Mouse (Mus musculus) 3T3-L1 (cell line): Measurements from ENCODE around the gene Srp54c.
"Not testable (repeated sequence)": the region's sequence is repeated elsewhere in the genome, so short reads cannot be mapped to it uniquely, and the experiment has no call there.

Experiments used
- DNase-seq: peaks from one replicate; pipeline ENCODE4 v3.0.0-alpha.2; 2015; ENCODE audit warnings: low read depth, low spot score

The Srp54c gene

DNA sequence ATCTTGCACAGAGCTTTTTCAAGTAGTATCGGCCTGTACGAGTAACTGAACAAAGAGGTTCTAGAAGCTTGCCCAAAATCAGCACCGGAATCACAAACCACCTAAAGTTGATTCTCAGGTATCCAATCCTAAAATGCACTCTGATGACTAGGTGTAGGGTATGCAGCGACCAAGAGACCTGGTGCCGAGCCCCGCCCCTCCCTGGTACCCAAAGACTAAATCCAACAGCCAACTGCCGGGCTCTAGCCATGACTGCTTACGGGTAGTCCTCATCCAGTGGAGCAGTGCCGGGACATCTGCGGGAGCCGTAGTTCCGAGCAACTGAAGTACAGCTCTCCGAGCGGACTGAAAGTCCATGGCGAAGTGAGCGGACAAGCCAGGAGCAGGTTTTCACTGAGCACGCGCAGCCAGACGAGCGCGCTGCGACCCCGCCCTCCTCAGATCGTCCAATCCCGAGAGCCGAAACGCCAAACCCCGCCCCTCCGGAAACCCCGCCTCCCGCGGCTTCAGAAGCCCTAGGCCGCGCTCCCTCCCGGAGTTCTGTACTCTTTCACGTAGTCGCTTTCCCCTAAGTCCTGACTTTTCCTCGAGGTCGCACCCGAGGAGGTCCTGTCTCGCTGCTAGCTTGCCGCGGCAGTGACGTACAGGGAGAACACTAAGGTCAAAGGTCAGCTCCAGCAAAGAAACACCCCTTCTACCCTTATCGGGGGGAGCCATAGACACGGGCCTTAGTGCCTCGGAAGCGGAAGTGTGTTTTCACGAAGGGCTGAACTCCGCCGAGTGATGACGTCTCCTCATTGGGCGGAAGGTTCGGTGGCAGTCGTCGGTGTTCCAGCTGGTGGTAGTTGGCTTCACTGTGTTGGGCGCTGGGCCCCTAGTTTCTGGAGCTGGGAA is at the start of gene Srp54c:
Srp54c (plus strand) TSS at position 543 of the 894 bp plus-strand sequence.
- not testable (repeated sequence) for DNase-seq

DNA sequence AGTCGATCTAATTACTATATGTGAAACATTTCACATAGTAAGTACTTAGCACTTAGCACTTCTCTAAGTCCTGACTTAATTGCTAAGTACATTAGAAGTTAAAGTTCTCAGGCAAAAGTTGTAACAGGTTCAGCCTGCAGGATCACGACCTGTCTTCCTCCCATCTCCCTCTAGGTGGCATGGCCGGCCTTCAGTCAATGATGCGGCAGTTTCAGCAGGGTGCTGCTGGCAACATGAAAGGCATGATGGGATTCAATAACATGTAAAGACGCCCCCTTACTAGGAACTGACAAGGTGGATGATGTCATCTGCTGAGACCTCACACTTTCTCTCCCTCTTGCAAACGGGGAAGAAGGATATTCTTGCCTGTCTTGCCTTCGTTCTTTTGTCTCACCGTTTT is 42.3 kb upstream of the Srp54c start:
- not testable (repeated sequence) for DNase-seq

DNA sequence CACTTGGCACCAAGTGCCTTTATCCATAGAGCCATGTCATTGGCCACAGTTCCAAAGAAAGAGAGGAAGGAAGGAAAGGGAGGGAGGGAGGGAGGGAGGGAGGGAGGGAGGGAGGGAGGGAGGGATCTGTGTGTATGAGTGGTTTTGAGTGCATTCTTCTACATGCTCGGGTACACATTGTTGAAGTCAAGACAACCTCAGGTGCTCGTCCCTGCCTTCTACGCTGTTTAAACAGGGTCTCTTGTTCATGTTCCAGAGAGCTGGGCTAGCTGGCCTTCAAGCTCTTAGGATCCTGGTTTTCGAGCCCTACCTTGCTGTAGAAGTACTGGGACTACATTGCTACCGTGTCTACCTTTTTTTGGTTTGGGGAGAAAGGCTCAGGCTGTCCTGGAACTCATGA is 40.8 kb upstream of the Srp54c start:
- not testable (repeated sequence) for DNase-seq

DNA sequence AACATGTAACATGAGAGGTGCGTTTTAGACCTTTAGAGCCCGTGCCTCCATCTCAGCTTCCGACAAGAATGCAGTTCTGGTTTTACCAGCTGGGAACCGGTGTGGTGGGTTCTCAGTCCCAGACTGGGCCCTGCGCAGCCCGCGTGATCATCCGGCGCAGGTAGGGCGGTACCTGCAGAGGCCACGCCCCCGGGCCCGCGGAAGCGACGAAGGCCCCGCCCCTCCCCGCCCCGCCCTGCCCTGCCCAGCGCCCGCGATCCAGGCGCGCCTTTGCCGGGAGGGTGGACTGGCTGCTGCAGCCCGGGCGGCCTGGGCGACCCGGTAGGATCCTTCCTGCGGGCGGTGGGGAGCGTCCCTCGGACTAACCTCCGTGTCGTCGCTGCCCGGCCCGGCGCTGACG is 30.7 kb upstream of the Srp54c start, which contains the start of gene 1700047I17Rik2:
1700047I17Rik2 (plus strand) TSS at position 287 of the 400 bp plus-strand sequence.
- DNase-seq, result not testable (repeated sequence)

DNA sequence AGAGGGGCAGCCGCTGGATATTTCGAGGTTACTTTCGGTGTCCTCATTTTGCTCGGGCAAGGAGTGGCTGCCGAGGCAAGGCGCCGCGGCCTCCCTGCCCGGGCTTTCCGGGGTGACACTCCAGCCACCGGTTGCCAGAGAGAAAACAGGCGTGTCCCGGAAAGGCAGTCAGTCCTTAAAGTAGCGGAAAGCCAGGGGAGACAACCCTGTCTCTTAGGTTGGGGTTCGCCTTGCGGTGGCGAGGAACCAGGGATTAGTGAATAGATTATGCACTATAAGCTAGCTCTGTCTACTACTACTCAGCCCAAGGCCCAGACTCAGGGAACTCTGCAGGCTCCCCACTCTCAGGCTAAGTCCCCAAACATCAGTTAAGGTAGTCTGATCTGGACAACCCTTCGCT is 30.2 kb upstream of the Srp54c start:
- DNase-seq, result not testable (repeated sequence)

DNA sequence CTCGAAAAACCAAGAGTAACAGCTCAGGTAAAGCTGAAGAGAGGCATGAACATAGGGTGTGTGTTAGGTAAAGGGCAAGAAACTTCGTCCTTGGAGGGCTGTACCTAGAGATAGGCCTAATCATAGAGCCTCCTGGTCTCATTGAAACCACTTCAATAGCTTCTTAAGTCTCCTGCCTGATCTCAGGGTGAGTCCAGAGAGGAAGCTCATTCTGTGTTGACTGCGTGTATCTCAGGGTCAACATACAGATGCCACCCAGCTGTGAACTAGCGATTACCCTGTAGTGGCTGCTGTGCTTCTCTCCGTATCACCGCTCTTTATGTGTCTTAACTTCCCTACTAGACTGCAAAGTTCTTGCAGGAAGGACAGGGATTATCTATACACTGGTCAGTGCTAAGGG is 17.0 kb upstream of the Srp54c start:
- DNase-seq, result not testable (repeated sequence)

DNA sequence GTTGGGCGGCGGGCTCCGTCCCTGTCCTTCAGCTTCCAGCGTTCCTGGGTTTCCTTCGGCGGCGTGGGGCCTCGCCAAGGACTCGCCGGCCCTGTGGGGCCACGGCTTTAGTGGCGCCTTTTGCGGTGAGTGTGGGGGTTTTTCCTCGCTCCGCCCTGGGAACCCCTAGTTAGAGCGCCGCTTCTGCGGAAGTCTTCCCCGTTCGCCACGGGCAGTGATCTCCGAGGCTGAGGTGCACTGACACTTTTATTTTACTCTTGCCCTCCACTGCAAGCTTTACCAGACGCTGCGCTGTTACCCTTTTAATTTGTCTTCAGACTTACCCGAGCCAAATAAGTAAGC is 523 bp downstream of the Srp54c start:
- DNase-seq, result not testable (repeated sequence)

DNA sequence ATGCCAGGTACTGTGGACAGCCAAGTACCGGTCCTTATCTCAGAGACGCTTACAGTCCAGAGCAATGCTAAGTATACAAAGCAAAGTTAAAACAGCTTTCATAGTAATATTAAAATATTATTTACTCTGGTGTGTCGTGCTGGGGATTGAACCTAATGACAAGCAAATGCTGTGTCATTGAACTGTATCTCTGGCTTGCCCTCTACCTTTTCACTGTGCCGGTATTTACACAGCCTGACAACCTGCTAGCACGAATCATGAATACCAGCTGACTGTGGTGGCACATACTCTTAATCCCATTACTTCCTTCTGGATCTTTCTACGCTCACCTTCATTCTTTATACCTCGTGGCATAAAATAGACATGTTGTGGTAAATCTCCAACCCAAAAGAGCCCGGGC is 12.3 kb downstream of the Srp54c start:
- DNase-seq, result not testable (repeated sequence)

DNA sequence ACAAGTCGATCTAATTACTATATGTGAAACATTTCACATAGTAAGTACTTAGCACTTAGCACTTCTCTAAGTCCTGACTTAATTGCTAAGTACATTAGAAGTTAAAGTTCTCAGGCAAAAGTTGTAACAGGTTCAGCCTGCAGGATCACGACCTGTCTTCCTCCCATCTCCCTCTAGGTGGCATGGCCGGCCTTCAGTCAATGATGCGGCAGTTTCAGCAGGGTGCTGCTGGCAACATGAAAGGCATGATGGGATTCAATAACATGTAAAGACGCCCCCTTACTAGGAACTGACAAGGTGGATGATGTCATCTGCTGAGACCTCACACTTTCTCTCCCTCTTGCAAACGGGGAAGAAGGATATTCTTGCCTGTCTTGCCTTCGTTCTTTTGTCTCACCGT is 32.0 kb downstream of the Srp54c start:
- DNase-seq, result not testable (repeated sequence)

DNA sequence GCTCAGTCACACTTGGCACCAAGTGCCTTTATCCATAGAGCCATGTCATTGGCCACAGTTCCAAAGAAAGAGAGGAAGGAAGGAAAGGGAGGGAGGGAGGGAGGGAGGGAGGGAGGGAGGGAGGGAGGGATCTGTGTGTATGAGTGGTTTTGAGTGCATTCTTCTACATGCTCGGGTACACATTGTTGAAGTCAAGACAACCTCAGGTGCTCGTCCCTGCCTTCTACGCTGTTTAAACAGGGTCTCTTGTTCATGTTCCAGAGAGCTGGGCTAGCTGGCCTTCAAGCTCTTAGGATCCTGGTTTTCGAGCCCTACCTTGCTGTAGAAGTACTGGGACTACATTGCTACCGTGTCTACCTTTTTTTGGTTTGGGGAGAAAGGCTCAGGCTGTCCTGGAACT is 33.4 kb downstream of the Srp54c start:
- DNase-seq, result not testable (repeated sequence)

DNA sequence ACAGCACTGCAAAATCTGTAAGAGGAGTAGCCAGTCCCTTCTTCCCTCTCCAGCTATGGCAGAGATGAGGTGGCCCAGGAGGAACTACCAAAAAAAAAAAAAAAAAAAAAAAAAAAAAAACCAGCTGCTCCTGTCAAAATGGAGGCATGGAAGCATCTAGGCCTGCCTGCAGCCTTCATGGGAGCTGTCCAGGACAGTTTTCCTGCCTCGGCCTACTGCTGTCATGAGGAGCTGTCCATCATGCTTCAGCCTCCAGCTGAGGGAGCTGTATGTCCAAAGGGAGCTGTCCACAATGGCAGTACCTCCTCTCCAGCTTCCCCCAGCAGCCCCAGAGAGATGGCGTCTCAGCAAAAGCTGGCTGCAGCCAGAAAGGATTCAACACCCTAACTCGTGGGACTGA is 42.3 kb downstream of the Srp54c start:
- peak; percentile 59 for DNase-seq

DNA sequence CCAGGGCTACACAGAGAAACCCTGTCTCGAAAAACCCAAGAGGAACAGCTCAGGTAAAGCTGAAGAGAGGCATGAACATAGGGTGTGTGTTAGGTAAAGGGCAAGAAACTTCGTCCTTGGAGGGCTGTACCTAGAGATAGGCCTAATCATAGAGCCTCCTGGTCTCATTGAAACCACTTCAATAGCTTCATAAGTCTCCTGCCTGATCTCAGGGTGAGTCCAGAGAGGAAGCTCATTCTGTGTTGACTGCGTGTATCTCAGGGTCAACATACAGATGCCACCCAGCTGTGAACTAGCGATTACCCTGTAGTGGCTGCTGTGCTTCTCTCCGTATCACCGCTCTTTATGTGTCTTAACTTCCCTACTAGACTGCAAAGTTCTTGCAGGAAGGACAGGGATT is 47.6 kb downstream of the Srp54c start:
- not testable (repeated sequence) for DNase-seq

DNA sequence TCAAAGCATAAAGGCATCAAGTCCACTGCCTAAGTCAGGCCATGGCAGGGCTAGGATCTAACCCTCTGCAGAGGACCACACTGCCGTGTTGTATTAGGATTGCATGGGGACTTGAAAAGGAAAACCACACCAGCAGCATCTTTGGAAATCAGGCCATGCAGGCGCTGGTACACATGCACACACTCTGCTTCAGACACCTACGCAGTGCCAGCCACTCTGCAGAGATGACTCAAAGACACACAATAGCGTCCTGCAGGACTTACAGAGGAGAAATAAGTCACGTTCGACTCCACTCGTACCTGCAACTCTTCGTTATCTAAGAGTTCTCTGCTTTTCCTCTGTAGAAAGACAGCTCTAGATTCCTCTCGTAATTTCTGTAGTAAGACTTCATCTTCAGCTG is 68.1 kb downstream of the Srp54c start:
- no peak for DNase-seq

DNA sequence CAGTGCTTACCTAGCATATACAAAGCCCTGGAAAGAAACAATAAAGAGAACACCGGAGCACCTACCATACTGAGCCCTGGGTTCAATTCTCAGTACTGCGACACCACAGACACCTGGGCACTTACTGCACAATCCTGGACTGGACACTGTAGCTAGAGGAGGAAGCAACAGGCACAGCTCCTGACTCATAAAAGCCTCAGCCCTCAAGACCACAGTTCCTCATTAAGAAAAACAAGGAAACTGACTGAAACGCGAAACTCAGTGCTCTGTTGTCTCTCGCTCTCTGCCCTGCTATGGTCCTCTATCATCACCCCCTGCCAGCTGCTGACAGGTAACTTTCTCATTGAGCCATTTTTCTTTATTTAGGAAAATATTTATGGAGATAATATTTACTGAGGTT is 69.4 kb downstream of the Srp54c start, which contains the start of gene 1110008L16Rik:
1110008L16Rik (plus strand) TSS at position 242 of the 400 bp plus-strand sequence.
- DNase-seq, result no peak

DNA sequence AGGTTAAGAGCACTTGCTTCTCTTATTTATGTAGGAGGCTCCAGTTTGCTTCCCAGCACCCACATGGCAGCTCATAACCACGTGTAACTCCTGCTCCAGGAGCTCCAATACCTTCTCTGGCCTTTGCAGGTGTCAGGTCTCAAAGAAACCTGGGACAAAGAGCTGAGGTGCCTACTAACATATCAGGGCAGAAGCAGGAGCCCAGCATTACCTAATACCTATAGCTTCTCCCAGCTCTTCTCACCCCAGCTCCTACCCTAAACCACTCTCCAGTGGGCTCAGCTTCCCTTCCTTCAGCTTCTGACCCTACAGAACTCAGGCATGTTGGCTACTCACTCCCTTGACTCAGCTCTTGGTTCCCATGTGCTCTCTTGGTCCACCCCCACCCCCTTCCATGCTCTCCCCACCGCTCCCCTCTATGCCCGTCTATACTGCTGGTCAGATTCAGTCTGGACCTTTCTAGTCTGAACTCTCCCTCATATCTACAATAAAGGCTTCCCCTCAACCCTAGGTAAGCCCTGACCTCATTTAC is 70.9 kb downstream of the Srp54c start:
- DNase-seq, result no peak

DNA sequence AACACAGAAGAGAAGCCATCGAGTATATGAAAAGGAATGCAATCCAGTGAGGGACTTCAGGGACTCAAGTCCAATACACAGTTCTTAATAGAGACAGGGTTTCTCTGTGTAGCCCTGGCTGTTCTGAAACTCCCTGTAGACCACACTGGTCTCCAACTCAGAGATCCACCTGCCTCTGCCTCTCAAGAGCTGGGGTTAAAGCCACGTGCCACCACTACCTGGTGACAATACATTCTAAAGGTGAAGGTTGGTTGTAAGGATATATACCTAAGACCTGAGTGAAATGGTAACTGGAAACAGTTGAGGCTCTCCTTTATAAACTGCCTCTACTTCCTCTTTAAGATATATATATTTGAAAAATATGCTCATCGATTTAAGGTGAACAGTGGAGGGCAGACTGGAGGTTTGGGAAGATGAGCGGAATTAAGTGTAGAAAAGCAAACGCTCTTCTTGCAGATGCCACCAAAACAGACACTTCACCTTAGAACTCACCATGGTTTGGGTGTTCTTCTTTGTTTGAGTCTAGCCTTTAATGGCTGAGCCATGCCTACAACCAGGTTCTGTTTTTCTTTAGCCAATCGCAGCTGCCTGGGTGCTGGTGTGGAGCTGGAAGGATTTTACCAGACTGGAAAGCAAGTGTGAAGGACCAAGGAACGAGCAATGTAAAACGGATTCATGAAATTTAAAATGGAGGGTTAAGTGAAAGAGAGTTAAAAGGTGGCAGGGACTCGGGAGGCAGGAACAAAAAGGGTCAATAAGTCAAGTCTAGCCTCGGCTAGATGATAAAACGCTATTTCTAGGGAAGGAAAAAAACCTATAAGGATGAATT is 71.7 kb downstream of the Srp54c start:
- peak; percentile 42 for DNase-seq

DNA sequence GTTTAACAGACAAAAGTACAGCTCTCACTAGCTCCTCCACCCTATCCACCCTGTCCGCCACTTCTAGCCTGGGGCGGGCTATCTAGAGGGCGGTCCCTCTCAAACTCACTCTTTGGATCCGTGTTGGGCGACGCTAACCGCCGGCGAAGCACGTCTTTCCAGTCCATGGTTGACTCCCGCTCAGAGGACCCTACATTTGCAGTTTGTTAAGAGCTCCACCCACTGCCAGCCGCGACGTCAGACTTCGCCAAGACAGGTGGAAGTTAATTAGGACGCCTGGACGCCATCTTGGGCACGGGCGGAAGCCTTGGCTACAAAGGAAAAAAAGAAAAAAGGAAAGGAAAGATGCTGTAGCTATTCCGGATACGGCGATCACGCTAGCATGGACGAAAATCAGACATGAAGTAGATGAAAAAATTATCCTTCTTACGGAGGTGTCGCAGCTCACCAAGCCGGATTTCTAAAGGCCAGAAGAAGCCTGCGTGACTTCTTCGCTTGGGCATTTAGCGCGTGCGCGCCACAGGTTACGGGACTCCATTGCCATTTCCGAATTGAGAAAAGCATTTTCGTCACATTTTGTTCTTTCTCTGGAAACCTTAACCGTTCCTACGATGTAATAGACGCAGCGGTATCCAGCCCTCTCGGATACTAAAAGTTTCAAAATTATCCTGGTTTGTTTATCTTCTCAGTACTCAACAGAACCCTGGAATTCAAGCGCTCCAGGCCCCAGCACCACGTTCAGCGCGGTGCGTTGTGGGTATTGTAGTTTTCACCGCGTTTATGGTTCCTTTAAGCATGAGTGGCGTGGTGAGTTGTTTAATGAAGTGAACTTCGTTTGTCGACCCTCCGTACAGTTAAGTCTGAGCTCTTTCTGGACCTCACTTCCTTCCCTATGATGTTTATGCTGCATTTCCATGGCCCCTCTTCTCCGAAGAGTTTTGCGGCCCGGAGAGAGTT is 72.8 kb downstream of the Srp54c start, which contains the start of gene Ppp2r3c:
Ppp2r3c (minus strand) TSS at position 514 of the 957 bp plus-strand sequence.
- peak; percentile 97 for DNase-seq

DNA sequence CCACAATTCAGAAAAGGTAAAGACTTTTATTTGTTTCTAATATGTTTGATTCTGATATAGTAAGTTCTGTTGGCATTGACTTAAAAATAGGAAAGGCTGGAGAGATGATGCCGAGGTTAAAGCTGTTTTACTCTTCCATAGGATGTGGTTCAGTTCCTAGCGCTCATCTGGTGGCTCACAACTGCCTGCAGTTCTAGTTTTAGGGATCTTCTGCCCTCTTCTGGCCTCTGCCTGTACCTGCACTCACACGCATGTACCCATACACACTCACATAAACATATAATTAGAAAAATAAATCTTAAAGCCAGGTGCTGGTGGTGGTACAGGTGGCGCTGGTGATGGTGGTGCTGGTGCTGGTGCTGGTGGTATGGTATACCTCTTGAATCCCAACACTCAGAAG is 76.4 kb downstream of the Srp54c start:
- no peak for DNase-seq

DNA sequence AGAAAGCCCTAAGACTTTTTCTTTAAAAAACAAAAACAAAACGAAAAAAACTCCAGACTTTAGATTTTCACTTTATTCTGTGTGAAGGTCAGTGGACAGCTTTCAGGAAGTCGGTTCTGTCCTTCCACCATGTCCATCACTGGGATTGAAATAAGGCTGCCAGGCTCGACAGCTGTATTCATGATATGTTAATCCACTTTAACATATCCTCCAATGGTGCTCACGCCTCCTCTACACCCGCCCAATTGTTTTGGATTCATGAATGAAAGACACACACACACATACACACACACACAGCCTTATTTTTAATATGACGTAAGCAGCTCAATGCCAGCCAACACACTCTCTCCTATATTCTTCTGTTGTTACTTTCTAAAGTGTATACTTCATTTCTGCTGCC is 77.6 kb downstream of the Srp54c start:
- no peak for DNase-seq

DNA sequence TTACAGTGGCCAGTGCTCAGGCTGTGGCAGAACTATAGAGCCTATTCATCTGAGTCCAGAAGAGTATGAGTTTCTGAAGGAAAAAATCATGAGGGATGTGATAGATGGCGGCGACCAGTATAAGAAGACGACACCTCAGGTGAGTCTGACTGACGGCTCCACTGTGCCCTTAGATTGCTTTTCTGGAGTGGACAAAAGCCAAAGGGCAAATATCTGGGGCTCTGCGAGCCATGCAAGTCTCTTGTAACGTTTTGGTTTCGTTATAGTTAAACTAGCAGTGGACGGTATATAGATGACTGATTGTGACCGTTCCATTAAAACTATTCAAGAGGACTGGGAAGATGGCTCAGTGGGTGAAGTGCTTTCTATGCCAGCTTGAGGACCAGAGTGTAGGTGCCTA is 78.8 kb downstream of the Srp54c start:
- DNase-seq, result no peak

DNA sequence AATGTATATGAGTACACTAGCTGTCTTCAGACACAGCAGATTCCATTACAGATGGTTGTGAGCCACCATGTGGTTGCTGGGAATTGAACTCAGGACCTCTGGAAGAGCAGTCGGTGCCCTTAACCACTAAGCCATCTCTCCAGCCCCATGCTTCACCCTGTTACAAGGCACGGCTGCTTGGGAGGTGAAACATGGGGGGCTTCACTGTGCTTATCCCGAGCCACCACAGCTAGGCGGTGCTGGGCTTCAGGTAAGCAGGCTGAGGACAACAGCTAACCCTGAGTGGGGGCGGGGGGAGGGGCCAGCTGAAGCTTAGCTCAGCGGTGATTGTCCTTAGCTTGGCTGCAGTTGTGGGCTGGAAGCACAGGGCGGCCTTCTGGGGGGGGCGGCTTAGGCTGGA is 79.5 kb downstream of the Srp54c start:
- DNase-seq, result no peak
